Mouse (Mus musculus): ENCODE measurements at regions not wholly inside any gene's neighbourhood (a gene's known extent, or its start where the extent isn't known, plus 50 kb on each side); places are given as distances from the start of the nearest gene placed in this dataset.
A peak's percentile ranks its signal among the peaks of the same experiment; 100 is the strongest.

DNA sequence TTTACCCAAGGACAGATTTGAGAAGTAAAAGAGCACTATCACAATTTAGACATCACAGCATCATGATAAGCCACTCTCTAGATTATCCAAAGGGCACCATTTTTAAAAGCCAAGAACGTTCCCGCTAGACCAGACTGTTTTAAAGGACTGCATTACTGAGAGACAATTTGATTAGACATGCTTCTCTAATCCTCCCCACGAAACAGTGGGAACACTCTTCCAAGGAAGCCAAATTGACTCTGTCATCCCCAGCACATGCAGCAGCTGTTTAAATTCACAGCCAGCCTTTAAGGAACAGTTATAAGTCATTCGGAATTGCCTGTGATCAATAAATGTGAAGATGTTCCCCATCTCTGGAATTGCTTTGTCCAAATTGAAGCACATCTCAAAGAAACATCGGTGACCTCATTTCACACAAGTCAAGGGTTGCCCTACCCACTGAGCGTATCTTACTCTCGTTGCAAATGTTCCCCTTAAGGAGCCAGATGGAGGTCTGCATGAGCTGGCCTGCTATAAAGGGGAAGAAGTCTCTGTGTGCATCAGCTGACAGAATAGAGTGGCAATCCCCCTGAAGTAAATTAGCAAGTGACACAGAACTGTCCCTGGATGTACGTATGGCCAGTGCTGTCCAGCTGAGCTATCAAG is 393.2 kb downstream of the Pid1 start:
- no peak for DNase-seq (ENCODE audit: low read depth, low spot score)

GRCm38 (mm10) chr1:83964631-83965030 is 399.3 kb downstream of the Pid1 start:
- DNase-seq (ENCODE audit: low read depth, low spot score): peak; percentile 34

DNA sequence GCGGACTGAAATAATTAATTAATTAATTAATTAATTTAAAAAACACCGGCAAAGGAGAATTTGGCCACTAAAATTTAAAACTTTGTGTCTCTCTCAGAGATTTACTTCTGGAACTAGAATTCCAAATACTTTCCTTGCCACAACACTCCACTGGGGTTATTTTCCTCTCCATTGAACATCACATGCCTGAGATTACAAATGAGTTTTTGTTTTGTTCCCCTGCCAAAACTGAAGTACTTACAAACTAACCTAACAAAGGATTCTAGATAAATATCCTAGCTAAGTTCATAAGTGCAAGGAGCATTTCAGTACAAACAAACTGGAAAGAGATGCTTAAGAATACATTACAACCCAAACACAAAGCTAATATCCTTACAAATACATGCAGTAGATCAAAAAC is 402.2 kb downstream of the Pid1 start:
- no peak for DNase-seq (ENCODE audit: low read depth, low spot score)

- peak; percentile 32 for DNase-seq (ENCODE audit: low read depth, low spot score)
Observed at GRCm38 (mm10) chr1:83959756-83960155, 404.2 kb downstream of the Pid1 start.

- DNase-seq (ENCODE audit: low read depth, low spot score): no peak
Observed at GRCm38 (mm10) chr1:83922900-83923299, 441.1 kb downstream of the Pid1 start.

GRCm38 (mm10) chr1:83915454-83915853 is 448.5 kb downstream of the Pid1 start:
- no peak for DNase-seq (ENCODE audit: low read depth, low spot score)

DNA sequence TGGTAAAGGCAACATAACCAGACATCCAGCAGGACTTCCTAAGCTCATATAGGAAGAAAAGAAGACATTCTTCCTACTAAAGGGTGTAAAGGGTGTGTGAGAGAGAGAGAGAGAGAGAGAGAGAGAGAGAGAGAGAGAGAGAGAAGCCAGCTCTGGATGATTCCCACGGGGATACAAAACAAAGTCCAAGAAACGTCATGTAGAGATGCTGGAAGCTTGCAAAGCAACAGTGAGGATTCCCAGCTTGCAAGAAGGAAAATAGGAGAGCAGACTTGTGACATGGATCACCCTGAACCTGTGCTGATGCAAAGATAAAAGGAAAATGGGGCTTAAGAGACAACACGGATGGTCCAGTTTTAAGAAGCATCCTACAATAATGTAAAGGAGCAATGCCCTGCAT is 456.6 kb downstream of the Pid1 start:
- DNase-seq (ENCODE audit: low read depth, low spot score): peak; percentile 57

- DNase-seq (ENCODE audit: low read depth, low spot score): peak; percentile 64
Observed at GRCm38 (mm10) chr1:83906906-83907305, 457.1 kb downstream of the Pid1 start.

DNA sequence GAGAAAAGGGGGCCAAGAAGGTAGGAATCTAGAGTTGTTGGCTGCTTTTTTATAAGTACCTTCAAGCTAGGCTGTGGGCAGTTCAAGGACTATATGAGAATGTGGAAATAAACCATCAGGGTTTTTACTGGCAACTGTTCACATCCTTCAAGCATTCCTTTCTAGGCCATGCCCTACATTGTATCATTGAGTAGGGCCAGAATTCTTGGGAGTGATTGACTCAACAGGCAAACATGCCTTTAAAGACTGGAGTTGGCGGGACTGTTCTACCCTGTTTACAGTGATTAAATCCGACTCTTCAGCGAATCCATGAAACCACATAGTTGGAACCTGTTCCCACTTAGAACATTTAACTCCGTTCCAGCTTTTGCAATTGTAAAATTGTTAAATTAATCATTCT is 463.8 kb downstream of the Pid1 start:
- DNase-seq (ENCODE audit: low read depth, low spot score): peak; percentile 18

DNA sequence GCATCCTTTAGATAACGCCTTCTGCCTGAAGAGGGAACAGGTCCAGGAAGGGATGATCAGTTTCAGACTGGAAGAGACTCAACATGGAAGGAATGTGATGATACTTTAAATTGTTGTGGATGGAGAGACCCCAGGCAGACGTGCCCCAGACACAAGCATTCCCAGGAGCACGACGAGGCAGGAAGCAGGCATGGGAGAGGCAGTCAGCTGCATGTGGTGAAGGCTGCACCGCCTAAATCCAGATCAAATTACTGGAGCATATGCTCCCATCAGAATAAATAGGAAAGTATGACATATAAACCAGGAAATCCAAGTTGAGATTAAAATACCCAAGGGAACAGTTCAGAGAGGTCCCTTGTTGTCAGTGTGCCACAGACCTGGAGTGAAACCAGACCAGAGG is 467.3 kb downstream of the Pid1 start:
- no peak for DNase-seq (ENCODE audit: low read depth, low spot score)

- no peak for DNase-seq (ENCODE audit: low read depth, low spot score)
Observed at GRCm38 (mm10) chr1:83879109-83879399, 471.1 kb upstream of the Sphkap start.

DNA sequence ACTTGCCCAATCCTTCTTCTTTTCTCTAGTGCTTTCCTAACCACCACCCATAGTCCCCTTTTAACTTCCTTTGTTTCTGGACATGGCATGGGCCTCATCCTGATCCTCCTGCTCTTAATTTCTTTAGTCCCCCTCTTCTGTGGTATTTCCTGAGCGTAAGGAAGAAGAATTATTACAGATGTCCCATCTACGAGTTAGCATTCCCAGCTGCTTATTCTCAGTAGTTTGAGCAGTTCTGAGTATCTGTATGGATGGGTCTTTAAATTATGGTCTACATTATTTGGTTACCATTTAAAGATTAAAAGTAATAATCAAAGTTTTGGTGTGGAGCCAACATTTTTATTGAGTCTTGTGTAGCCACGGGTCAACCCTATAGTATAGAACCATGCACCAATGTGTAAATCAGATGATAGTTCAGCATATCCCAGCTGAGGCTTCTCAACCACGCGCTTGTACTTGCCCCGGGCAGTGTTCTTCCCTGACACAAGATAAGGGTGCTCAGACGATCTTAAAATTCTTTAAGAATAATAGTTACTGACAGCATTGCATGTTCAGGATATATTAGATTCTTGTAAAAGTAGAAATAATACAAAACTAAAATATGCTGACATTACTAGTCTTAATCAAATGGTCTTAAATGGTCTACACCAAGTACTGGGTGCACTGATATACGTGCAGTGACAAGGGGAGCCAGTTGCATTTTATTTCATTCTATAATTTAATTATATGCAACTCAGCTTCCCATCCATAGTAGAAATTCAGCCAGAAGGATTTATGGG is 470.5 kb upstream of the Sphkap start:
- no peak for DNase-seq (ENCODE audit: low read depth, low spot score)

- DNase-seq (ENCODE audit: low read depth, low spot score): no peak
Observed at GRCm38 (mm10) chr1:83870853-83871567, 463.0 kb upstream of the Sphkap start.

- DNase-seq (ENCODE audit: low read depth, low spot score): no peak
Observed at GRCm38 (mm10) chr1:83869046-83869445, 461.0 kb upstream of the Sphkap start.

GRCm38 (mm10) chr1:83862541-83862940 is 454.5 kb upstream of the Sphkap start:
- DNase-seq (ENCODE audit: low read depth, low spot score): no peak

GRCm38 (mm10) chr1:83862128-83862527 is 454.1 kb upstream of the Sphkap start:
- no peak for DNase-seq (ENCODE audit: low read depth, low spot score)

DNA sequence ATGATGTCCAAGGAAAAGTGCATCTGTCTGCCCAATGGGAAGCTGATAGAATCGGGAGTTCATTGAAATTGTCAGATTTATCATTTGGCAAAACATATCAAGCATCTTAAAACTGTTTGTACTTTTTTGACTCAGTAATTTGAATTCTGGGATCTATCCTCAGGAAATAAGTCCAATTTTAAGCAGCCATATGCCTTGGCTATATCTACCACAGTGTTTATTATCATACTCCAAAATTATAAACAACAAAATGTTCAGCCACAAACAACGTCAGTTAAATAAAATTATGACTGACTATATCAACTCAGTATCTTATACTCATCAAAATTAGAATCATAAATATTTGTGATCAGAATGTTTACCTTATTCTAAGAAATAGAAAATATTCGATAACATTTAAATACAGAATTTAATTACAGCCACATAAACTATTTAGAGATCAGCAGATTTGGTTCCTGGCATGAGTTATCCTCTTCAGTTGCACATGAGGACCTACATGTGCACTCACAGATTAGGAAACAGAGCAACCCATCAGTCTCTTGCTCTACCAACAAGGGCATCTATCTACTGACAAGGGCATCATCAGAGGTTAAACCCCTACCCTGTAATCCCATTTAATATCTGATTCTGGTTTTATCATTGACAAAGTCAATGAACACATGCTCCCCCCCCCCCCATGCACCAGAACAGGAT is 451.9 kb upstream of the Sphkap start:
- DNase-seq (ENCODE audit: low read depth, low spot score): no peak

DNA sequence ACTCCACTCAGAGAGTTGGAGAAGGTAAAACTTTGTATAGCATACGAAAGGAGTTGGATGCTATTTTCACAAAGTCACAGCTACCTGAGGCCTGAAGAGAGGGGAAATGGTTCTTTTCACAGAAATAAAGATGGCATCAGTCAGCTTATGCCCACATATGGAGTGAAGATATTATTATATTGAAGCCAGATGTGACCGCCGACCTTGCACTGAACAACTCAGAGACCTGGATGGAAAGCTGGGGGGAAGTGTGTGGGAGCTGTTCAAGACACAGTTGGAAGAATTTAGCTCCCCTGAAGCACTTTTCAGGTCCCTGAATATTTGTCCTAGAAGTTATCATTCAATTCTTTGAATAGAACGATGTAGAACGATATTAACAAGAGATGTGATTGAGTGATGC is 446.0 kb upstream of the Sphkap start:
- DNase-seq (ENCODE audit: low read depth, low spot score): no peak

DNA sequence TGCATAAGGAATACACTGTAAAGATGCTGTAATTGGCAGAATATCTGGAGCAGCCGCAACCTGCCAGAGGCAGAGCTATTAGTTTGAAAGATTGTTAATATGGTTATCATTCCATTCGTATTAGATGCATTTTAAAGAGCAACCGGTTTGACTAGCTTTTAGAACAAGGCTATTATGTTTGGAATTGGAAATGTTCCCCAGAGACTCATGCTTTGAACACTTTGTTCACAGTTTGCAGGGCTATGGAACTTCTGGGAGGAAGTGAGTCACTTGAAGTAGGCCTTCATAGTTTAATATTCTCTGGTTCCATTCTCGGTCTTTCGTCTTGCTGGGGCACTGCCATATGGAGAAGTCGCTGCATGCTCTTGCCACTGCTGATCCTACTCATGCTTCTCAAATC is 443.1 kb upstream of the Sphkap start:
- peak; percentile 65 for DNase-seq (ENCODE audit: low read depth, low spot score)

GRCm38 (mm10) chr1:83848414-83848813 is 440.4 kb upstream of the Sphkap start:
- DNase-seq (ENCODE audit: low read depth, low spot score): no peak

DNA sequence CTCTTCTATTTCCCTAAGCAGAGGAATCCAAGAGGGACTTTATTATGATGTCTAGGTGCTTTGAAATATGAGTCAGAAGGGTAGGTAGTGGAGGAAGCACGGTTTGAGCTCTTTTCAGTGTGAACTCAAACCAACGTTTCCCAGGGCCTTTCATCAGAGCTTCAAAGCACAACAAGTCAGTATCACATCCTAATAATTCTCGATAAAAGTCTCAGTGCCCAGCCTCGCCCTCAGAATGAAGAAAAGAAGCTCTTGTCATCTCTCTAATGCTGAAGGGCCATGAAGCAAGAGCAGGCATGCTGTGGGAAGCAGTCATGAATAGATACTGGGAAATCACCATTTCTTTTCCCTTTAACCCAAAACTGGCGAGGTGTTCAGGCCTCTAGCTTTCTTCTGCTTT is 440.0 kb upstream of the Sphkap start:
- no peak for DNase-seq (ENCODE audit: low read depth, low spot score)

DNA sequence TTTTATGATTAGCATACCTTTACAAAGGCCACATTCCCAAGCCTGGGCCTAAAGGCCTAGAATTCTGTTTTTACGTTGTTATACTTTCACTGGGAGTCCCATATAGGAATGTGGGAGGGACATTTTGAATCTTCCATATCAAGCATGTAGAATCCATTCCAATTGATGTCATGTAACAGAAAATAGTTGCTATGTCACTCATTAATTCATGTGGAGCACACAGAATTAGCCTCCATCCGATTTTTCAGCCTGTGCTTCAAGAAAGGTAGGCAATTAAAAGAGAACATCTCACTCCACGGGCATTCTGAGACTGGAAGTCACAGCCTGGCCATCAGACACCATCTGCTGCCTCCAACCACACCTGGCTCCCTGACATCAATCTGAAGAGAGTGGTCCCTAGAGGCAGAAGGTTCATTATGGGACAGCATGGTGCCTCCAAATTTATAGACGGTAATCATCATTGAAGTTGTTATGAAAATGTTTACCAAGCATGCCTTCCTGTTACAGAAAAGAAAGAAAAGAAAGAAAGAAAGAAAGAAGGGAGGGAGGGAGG is 436.9 kb upstream of the Sphkap start:
- DNase-seq (ENCODE audit: low read depth, low spot score): no peak
